Mouse (Mus musculus) midbrain, embryonic 12.5 days (tissue): ENCODE measurements at regions not wholly inside any gene's neighbourhood (a gene's known extent, or its start where the extent isn't known, plus 50 kb on each side); places are given as distances from the start of the nearest gene placed in this dataset.

ENCODE experiments used
- ATAC-seq: fragments of 200-750 bp; cut with Nextera tagmentation; 2 replicates; pipeline ENCODE4 v1.8.0; 2017; ENCODE audit warnings: low read depth, moderate TSS enrichment, moderate library complexity; ENCODE audit not compliant: low FRiP score
- H3K27ac ChIP-seq: fragments of 300-500 bp; sonication (generic); replicated peaks from 2 replicates; pipeline ENCODE4 v1.5.1; 2016; ENCODE audit warnings: mild to moderate bottlenecking
- H3K27me3 ChIP-seq: fragments of 300-500 bp; sonication (generic); 2 replicates; pipeline ENCODE4 v1.6.1; 2016; ENCODE audit warnings: mild to moderate bottlenecking
- H3K36me3 ChIP-seq: fragments of 300-500 bp; sonication (generic); 2 replicates; pipeline ENCODE4 v1.6.1; 2016
- H3K4me1 ChIP-seq: fragments of 300-500 bp; sonication (generic); 2 replicates; pipeline ENCODE4 v1.6.1; 2016
- H3K4me2 ChIP-seq: fragments of 300-500 bp; sonication (generic); replicated peaks from 2 replicates; pipeline ENCODE4 v1.6.1; 2016; ENCODE audit warnings: mild to moderate bottlenecking, moderate library complexity
- H3K4me3 ChIP-seq: fragments of 300-500 bp; sonication (generic); 2 replicates; pipeline ENCODE4 v1.5.1; 2016; ENCODE audit warnings: mild to moderate bottlenecking
- H3K9ac ChIP-seq: fragments of 300-500 bp; sonication (generic); replicated peaks from 2 replicates; pipeline ENCODE4 v1.6.1; 2016; ENCODE audit warnings: mild to moderate bottlenecking, moderate library complexity
- H3K9me3 ChIP-seq: fragments of 300-500 bp; sonication (generic); 2 replicates; pipeline ENCODE4 v1.6.1; 2016; ENCODE audit warnings: mild to moderate bottlenecking
- WGBS: fragments of 180-500 bp; shearing (Covaris S2); methylation state at CpG from one replicate; pipeline ENCODE4 v1.1.7; 2016; 5-methylcytosine and 5-hydroxymethylcytosine counted together

DNA sequence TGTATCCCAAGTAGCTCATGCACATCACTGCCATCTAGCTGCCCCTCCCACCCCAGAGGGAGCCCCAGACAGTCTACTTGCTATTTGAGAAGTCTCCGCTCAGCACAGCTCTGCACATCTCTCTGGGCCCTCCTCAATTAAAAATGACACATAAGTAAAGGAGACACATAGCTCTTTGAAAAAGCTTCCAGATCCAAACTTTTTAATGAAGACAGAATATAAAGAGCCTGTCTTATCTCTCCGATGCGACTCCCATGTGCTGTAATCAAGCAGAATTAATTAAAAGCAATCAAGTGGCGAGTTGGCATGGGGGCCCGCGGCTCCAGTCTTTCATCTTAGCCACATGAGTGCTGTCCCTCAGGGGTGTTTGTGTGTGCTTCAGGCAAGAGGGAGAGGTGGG is 144.6 kb upstream of the Gjb5 start:
- H3K36me3 ChIP-seq: no peaks in the 10 kb centered on the region
- H3K9ac ChIP-seq: no peak overlapping the region
- H3K4me1 ChIP-seq: no peaks in the 10 kb centered on the region
- no peak for ATAC-seq
- WGBS: 84% methylated on average over 6 of the region's 6 CpGs
- H3K27ac ChIP-seq: no peak overlapping the region
- H3K9me3 ChIP-seq: no peaks in the 10 kb centered on the region
- no peak overlapping the region for H3K4me3 ChIP-seq
- no peak overlapping the region for H3K4me2 ChIP-seq
- no peaks in the 10 kb centered on the region for H3K27me3 ChIP-seq

DNA sequence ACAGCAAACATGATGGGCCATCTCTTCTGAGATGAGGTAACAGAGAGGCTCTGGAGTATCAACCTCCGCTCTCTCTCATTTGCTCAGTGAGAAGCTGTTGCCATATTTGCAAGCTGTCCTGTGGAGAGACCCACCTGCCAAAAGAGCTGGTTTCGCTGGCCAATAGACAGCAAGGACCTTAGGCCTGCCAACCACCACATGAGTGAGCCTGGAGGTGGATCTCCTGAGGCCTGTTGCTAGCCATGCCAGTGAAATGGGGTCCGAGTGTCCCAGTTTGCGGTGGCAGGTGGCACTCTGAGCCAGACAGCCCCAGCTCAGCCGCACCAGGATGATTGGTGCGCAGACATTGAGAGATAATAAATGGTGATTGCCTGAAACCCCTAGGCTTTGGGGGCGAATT is 143.9 kb upstream of the Gjb5 start:
- no peaks in the 10 kb centered on the region for H3K9me3 ChIP-seq
- H3K9ac ChIP-seq: no peak overlapping the region
- H3K27ac ChIP-seq: no peak overlapping the region
- WGBS: 94% methylated on average over 7 of the region's 7 CpGs
- H3K4me3 ChIP-seq: no peak overlapping the region
- no peak for ATAC-seq
- no peak overlapping the region for H3K4me2 ChIP-seq
- no peaks in the 10 kb centered on the region for H3K36me3 ChIP-seq
- H3K4me1 ChIP-seq: no peaks in the 10 kb centered on the region
- H3K27me3 ChIP-seq: no peaks in the 10 kb centered on the region

DNA sequence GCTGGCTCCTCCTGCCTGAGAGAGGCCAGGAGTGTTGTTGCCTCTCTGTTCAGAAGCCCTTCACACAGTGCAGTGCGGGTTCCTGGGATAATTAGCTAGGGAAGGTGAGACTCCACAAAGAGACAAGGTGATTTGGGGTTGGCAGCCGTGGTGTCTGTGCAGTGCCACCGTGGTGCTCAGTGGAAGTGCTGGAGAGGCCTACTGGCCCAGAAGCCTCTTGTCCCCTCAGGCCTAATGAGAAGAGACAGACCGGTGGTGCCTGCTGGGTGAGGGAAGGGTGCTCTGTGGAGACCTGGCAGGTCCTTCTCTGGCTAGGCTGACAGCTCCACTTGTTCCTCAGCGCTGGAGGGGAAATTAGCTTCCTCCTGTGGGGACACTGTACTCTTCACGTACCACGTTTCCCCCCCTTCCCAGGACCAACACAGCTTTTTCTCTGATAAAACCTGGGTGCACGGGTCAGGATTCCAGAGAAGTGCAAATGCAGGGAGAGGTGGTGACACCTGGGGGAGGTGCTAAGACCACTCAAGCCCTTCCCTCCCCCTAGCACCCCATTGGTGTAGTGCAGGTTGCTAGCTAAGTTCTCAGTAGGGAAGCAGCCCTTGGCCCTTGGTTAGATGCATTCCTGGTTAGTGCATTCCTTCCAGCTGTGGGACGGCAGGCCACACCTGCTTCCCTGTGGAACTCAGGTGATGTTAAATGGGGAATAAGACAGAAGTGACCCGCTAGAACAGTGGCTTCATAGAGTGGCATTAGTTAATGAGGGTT is 129.2 kb upstream of the Gjb5 start:
- no peak overlapping the region for H3K4me2 ChIP-seq
- no peaks in the 10 kb centered on the region for H3K36me3 ChIP-seq
- no peak overlapping the region for H3K27ac ChIP-seq
- H3K9me3 ChIP-seq: no peaks in the 10 kb centered on the region
- ATAC-seq: no peak
- 57% methylated on average over 10 of the region's 10 CpGs for WGBS
- H3K4me1 ChIP-seq: no peaks in the 10 kb centered on the region
- no peak overlapping the region for H3K4me3 ChIP-seq
- H3K9ac ChIP-seq: no peak overlapping the region
- no peaks in the 10 kb centered on the region for H3K27me3 ChIP-seq

DNA sequence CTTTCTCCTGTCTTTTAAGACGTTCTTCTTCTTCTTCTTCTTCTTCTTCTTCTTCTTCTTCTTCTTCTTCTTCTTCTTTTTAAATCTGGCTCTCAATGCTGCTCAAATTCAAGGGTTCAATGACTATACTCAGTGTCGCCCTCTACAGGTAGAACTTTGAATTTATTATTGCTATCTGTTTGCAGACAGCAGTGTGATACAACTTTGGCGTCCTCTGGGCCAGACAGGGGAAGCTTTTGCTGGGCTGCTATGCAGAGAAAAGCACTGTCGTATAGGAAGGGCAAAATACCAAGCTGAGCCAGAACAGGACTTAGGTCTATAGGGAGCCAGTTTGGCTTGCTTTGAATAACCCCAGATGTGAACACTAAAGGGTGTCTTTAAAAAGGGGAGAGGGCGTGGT is 127.3 kb upstream of the Gjb5 start:
- Histone ChIP-seq H3K9ac (no peak overlapping the region), H3K27me3 (no peaks in the 10 kb centered on the region), H3K4me3 (no peak overlapping the region), H3K27ac (no peak overlapping the region), H3K36me3 (no peaks in the 10 kb centered on the region), H3K4me1 (no peaks in the 10 kb centered on the region), H3K4me2 (no peak overlapping the region), H3K9me3 (no peaks in the 10 kb centered on the region)
- no peak for ATAC-seq
- 84% methylated on average over 5 of the region's 5 CpGs for WGBS

DNA sequence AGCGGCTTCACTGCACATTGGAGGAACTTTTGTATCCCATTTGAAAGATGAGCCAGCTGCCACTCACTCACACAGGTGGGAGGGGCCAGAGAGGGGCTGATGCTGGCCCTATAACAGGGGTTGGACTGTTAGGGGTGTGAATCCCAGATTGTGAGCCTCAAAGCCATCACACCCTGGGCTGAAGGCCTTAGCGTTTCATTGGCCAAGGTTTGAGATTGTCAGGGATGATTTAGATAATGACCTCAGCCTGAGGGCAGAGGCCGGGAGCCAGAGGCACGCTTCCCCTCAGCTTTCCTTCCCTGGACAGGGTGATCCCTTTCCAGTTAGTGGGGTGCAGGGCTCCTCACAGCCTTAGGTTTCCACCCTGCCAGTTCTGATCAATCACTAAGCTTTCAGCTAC is 124.5 kb upstream of the Gjb5 start:
- Histone ChIP-seq H3K9ac (no peak overlapping the region), H3K9me3 (no peaks in the 10 kb centered on the region), H3K4me2 (no peak overlapping the region), H3K27me3 (no peaks in the 10 kb centered on the region), H3K4me3 (no peak overlapping the region), H3K36me3 (no peaks in the 10 kb centered on the region), H3K4me1 (no peaks in the 10 kb centered on the region), H3K27ac (no peak overlapping the region)
- ATAC-seq: no peak
- WGBS: 77% methylated on average over 4 of the region's 4 CpGs

DNA sequence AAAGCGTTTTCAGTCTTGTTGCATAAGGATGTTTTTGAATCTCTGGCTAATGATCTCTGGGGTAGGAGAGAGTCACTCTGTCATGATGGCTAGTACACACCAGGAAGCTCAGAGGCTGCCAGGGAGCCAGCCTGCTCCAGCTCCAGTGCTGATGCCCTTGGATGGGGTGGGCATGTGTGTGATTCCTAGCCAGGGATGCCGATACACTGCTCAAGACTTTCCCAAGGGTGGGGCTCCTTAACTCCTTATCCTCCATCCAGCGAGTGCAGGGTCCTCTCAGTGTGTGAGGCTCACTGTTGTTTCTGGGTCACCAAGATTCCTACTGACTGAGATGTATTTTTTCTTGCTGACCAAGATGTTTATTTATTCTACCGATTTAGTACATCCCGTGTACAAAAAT is 122.4 kb upstream of the Gjb5 start:
- Histone ChIP-seq H3K36me3 (no peaks in the 10 kb centered on the region), H3K4me2 (no peak overlapping the region), H3K27me3 (no peaks in the 10 kb centered on the region), H3K9me3 (no peaks in the 10 kb centered on the region), H3K4me1 (no peaks in the 10 kb centered on the region), H3K27ac (no peak overlapping the region), H3K9ac (no peak overlapping the region), H3K4me3 (no peak overlapping the region)
- WGBS: 77% methylated on average over 5 of the region's 5 CpGs
- no peak for ATAC-seq

DNA sequence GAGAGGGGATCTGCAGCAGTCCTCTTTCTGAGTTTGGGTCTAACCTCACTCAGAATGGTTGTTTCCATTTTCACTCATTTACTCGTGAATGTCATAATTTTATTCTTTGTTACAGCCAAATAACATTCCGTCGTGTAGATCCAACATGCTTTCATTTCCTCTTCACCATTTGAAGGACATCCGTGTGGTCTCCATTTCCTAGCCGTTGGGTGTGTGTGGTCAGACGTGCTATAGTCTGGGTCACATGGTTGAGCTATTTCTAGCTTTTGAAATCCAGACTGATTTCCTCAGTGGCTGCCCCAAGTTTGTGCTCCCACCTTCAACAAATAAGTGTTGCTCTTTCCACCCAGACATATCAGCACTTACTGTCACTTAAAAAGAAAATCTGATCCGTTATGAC is 111.9 kb upstream of the Gjb5 start:
- H3K4me3 ChIP-seq: no peak overlapping the region
- WGBS: 92% methylated on average over 7 of the region's 7 CpGs
- H3K27ac ChIP-seq: no peak overlapping the region
- no peaks in the 10 kb centered on the region for H3K9me3 ChIP-seq
- H3K27me3 ChIP-seq: no peaks in the 10 kb centered on the region
- no peak for ATAC-seq
- no peaks in the 10 kb centered on the region for H3K4me1 ChIP-seq
- no peak overlapping the region for H3K4me2 ChIP-seq
- H3K36me3 ChIP-seq: no peaks in the 10 kb centered on the region
- no peak overlapping the region for H3K9ac ChIP-seq

DNA sequence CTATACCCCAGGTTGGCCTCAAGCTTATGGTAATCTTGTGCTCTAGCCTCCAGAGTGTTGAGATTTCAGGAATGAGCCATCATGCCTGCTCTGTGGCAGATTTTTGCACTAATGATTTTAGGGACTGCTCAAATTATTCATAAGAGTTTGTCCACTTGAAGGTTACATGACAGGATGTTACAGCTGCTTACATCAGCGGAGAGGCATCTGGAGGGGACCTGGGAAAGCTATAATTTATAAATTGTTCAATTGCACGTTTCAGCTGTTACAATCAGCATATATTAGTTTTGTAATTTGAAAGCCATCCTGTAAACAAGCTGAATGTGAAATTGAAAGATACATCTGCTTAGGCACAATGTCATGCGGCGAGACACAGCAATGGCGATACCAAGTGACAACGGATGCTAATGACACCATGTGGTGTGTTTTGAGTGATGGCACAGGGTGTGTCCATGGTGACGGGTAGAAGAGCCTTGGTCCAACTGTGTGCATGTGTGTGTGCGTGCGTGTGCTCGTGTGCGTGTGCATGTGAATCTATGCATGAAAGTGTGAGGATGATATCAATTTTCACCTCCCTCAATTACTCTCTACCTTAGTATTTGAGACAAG is 96.6 kb upstream of the Gjb5 start:
- Histone ChIP-seq H3K4me1 (no peaks in the 10 kb centered on the region), H3K27me3 (no peaks in the 10 kb centered on the region), H3K36me3 (no peaks in the 10 kb centered on the region), H3K4me3 (no peak overlapping the region), H3K4me2 (no peak overlapping the region), H3K27ac (no peak overlapping the region), H3K9me3 (peaks cover 8% of the 10 kb centered on the region; the same call in 1 of the 2 replicates), H3K9ac (no peak overlapping the region)
- ATAC-seq: no peak
- WGBS: 91% methylated on average over 11 of the region's 11 CpGs

DNA sequence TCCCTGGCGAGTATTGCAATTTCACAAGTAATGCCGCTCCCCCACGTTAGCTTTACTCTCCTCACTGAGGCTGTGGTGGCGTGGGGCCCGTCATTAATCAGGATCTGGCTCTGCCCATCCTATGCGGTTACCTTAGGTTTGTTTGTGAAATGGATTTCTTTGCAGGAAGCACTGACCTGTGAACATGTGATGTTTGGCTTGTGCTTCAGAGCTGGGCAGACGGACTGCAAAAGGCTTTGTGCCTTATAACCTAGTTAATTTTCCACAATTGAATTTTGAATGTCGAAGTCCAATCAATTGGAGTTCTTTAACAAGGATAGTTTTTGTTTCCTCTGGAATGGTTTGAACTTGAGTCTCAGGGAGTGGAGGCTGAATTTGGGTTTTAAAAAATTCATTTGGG is 94.1 kb upstream of the Gjb5 start:
- Histone ChIP-seq H3K4me2 (no peak overlapping the region), H3K36me3 (no peaks in the 10 kb centered on the region), H3K9ac (no peak overlapping the region), H3K4me3 (no peak overlapping the region), H3K4me1 (no peaks in the 10 kb centered on the region), H3K9me3 (no peaks in the 10 kb centered on the region; the same call in 1 of the 2 replicates), H3K27me3 (no peaks in the 10 kb centered on the region), H3K27ac (no peak overlapping the region)
- ATAC-seq: no peak
- 66% methylated on average over 8 of the region's 8 CpGs for WGBS

DNA sequence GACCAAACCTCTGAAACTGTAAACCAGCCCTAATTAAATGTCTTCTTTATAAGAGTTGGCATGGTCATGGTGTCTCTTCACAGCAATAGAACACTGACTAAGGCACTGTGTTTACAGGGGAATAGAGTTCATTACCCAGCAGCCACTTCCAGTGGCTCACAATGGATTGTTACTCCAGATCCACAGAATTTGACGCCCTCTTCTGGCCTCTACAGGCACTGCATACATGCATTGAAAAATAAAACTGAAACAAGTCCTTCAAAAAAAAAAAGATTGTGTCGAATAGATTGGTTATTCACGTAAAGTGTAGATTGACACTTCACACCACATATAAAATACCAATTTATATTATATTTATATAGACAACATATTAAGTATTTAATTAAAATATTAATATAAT is 87.3 kb upstream of the Gjb5 start:
- Histone ChIP-seq H3K27ac (no peak overlapping the region), H3K9me3 (no peaks in the 10 kb centered on the region), H3K4me3 (no peak overlapping the region), H3K36me3 (no peaks in the 10 kb centered on the region), H3K4me1 (no peaks in the 10 kb centered on the region), H3K4me2 (no peak overlapping the region), H3K9ac (no peak overlapping the region), H3K27me3 (no peaks in the 10 kb centered on the region)
- WGBS: 66% methylated on average over 3 of the region's 3 CpGs
- ATAC-seq: no peak

DNA sequence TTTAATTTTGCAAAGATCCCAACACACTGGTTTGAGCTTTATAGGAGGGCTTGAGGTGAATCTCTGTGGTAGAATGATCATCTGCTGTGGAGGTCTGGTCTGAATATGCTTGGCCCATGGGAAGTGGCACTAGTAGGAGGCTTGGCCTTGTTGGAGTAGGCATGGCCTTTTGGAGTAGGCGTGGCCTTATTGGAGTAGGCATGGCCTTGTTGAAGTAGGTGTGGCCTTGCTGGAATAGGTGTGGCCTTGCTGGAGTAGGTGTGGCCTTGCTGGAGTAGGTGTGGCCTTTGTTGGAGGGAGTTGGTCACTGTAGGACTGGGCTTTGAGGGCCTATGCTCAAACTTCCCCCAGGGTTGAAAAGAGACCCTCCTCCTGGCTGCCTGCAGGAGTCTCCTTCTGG is 86.1 kb upstream of the Gjb5 start:
- H3K4me2 ChIP-seq: no peak overlapping the region
- no peak overlapping the region for H3K4me3 ChIP-seq
- WGBS: 83% methylated on average over 1 of the region's 1 CpGs
- no peak for ATAC-seq
- no peaks in the 10 kb centered on the region for H3K4me1 ChIP-seq
- no peaks in the 10 kb centered on the region for H3K36me3 ChIP-seq
- no peaks in the 10 kb centered on the region for H3K27me3 ChIP-seq
- no peaks in the 10 kb centered on the region for H3K9me3 ChIP-seq
- no peak overlapping the region for H3K27ac ChIP-seq
- no peak overlapping the region for H3K9ac ChIP-seq

DNA sequence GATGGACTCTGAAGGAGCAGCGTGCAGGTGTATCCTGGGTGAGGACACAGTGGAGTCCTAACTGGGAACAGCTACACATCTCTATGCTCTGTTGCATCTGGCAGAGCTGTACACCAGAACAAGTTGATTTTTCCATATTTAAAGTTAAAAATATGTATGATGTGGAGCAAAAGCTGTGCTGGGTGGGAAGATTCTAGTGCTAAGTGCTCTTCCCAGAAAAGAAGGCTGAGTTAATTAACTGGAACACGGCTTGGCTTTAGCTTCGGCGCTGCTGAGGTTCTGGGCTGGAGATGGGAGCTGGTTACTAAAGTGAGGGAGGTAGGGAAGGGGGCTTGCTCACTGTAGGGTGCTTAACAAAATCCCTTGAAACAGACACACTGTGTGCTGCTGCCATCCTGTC is 84.0 kb upstream of the Gjb5 start:
- Histone ChIP-seq H3K4me3 (no peak overlapping the region), H3K9me3 (no peaks in the 10 kb centered on the region), H3K4me1 (no peaks in the 10 kb centered on the region), H3K4me2 (no peak overlapping the region), H3K9ac (no peak overlapping the region), H3K27me3 (no peaks in the 10 kb centered on the region), H3K36me3 (no peaks in the 10 kb centered on the region), H3K27ac (no peak overlapping the region)
- ATAC-seq: no peak
- WGBS: 79% methylated on average over 4 of the region's 4 CpGs

DNA sequence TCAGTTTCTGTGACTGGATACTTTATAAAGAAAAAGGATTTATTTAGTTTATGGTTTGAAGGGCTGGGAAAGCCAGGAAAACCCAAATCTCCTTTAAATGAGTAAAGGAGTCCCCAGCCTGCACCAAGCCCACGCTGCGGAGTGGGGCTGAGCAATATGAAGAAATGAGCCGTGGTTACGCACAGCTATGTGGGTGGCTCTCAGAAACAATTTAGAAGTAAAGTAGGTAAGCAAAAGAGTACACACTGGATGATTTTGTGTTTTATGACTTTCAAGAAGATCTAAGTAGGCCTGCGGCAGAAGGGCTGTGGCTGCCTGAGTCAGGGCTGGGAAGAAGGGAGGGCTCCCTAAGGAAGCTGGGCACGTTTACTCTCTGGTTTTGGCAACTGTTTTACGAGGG is 82.6 kb upstream of the Gjb5 start:
- Histone ChIP-seq H3K27me3 (no peaks in the 10 kb centered on the region), H3K4me1 (no peaks in the 10 kb centered on the region), H3K9me3 (no peaks in the 10 kb centered on the region), H3K4me2 (no peak overlapping the region), H3K27ac (no peak overlapping the region), H3K4me3 (no peak overlapping the region), H3K36me3 (no peaks in the 10 kb centered on the region), H3K9ac (no peak overlapping the region)
- ATAC-seq: no peak
- 85% methylated on average over 7 of the region's 7 CpGs for WGBS
